Mouse (Mus musculus): ENCODE results near the gene Stat3. TPM values are rescaled to one million over a fixed set of nuclear protein-coding genes. Genes with fewer than 3 reads are reported as not detected.

Gene Stat3
- polyA plus RNA-seq, 1 experiment from 2014 or later: 43.5 TPM

DNA sequence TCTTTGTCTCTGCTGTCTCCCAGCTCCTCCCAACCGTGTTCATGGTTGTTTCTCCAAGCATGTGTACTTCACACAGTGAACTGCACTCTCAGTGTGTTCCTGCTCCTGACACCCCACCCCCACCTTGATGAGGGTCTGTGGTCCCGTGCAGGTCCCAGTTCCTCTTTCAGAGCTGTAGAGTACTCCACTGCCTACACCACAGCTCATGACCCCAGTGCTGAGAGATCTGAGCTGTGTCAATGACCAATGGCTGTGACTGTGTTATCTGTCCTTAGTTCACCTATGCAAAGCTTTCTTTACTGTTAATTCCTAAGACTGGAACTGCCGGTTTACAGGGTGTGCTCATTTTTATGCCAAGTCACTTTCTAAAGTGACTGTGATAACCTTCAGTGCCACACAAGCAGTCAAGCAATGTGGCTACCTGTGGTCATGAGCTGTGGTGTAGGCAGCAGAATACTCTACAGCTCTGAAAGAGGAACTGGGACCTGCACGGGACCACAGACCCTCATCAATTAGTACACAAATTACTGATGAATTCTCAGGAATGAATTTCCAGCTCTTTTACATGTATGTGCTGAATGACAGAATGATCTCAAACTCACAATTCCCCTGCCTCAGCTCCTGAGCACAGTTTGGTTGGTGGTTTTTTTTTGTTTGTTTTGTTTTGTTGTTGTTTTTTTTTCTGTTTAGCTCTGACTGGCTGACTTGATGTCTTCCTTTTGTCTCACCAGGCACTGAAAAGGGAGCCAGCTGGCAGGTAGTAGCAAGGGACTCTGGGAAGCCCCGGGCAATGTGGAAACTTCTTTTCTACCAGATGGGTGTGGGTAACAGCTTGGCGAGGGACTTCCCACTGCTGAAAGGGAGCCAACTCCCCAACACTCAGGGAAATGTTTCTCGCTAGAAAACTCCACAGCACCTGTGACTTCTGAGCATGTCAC lies 41.8 kb downstream of the Stat3 start:
- no peak for ATAC-seq (ENCODE audit: insufficient number of reproducible peaks, insufficient read depth, low FRiP score, low read depth)
- Histone ChIP-seq H3K27ac (ENCODE audit: low read length) (no peak overlapping the region), H3K9me3 (ENCODE audit: control insufficient read depth, low read depth, low read length) (peaks cover 5% of the 10 kb centered on the region; the same call in 1 of the 2 replicates), H3K4me2 (replicated peaks; ENCODE audit: low read depth, low read length) (no peak overlapping the region), H3K27me3 (ENCODE audit: control insufficient read depth, insufficient read depth, low read length) (no peaks in the 10 kb centered on the region), H3K4me3 (ENCODE audit: low read depth, low read length) (no peak overlapping the region), H3K9ac (replicated peaks; ENCODE audit: low read depth, low read length) (no peak overlapping the region), H3K4me1 (ENCODE audit: control insufficient read depth, insufficient read depth, low read length) (no peaks in the 10 kb centered on the region), H3K36me3 (ENCODE audit: control insufficient read depth, insufficient read depth, low read length) (peaks cover 20% of the 10 kb centered on the region; the same call in 1 of the 2 replicates)
- WGBS: 82% methylated on average over 7 of the region's 7 CpGs

DNA sequence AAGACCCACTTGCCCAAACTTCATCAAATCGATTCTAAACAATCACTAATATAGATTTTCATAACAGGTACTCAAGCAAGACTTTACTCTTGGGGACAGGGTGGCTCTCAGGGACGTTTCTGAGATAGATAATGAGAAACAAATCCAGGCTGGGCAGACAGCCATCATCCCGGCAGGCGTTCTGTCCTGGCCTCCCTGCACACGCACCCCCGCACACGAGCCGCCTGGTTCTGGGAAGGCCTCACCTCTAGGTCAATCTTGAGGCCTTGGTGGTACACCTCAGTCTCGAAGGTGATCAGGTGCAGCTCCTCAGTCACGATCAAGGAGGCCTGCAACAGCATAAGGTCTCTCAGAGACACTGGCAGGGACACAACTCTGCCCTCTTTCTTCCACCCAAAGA lies 43.3 kb downstream of the Stat3 start:
- peaks cover 11% of the 10 kb centered on the region; the same call in 1 of the 2 replicates for H3K36me3 ChIP-seq (ENCODE audit: control insufficient read depth, insufficient read depth, low read length)
- ATAC-seq (ENCODE audit: insufficient number of reproducible peaks, insufficient read depth, low FRiP score, low read depth): no peak
- 80% methylated on average over 10 of the region's 10 CpGs for WGBS
- H3K9me3 ChIP-seq (ENCODE audit: control insufficient read depth, low read depth, low read length): no peaks in the 10 kb centered on the region
- H3K4me1 ChIP-seq (ENCODE audit: control insufficient read depth, insufficient read depth, low read length): no peaks in the 10 kb centered on the region
- H3K27ac ChIP-seq (ENCODE audit: low read length): no peak overlapping the region
- H3K4me2 ChIP-seq (replicated peaks; ENCODE audit: low read depth, low read length): no peak overlapping the region
- no peaks in the 10 kb centered on the region for H3K27me3 ChIP-seq (ENCODE audit: control insufficient read depth, insufficient read depth, low read length)
- H3K4me3 ChIP-seq (ENCODE audit: low read depth, low read length): no peak overlapping the region
- H3K9ac ChIP-seq (replicated peaks; ENCODE audit: low read depth, low read length): no peak overlapping the region

DNA sequence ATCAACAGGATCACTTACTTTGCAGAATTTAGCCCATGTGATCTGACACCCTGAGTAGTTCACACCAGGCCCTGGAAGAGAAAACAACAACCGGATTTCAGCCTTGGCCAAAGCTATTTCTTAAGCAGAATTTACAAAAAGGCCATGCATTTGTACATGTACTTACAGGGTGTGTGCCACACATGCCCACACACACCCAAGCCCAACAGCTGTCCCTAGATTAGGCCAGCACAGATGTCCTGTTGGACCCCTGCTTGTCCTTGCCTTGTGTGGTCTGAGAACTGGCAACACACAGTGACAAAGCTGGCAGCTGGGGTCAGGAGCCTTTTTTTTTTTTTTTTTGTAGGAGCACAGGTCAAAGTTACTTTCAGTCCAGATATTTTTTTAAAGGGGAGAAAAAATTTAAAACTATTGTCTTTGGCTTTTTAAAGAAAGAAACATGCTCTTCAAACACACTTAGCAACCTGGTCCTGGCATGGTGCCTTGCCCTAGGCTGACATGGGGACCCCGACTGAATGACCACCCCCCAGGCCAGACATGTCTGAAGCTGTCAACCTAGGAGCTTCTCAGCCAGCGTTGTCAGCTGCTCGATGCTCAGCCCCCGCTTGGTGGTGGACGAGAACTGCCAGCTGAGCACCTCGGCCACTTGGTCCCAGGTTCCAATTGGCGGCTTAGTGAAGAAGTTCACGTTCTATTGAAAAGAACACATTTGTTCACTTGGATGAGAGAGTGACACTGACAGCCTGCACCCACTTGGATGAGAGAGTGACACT lies 45.0 kb downstream of the Stat3 start:
- H3K27me3 ChIP-seq (ENCODE audit: control insufficient read depth, insufficient read depth, low read length): no peaks in the 10 kb centered on the region
- H3K36me3 ChIP-seq (ENCODE audit: control insufficient read depth, insufficient read depth, low read length): peaks cover 11% of the 10 kb centered on the region; the same call in 1 of the 2 replicates
- no peak overlapping the region for H3K9ac ChIP-seq (replicated peaks; ENCODE audit: low read depth, low read length)

DNA sequence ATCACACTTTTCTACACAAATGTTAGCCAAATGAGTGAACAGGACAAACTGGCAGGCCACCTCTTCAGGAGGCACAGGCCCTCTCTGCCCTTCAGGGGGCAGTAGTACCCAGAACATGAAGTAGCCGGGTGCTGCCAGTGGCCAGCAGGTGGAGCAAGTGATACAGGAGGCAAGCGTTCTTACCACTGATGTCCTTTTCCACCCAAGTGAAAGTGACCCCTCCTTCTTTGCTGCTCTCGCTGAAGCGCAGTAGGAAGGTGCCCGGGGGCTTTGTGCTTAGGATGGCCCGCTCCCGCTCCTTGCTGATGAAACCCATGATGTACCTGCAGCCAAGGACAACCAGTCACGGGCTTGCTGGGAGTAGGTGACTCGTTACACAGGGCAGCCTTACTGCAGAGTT lies 45.9 kb downstream of the Stat3 start:
- Histone ChIP-seq H3K4me2 (replicated peaks; ENCODE audit: low read depth, low read length) (no peak overlapping the region), H3K36me3 (ENCODE audit: control insufficient read depth, insufficient read depth, low read length) (peaks cover 11% of the 10 kb centered on the region; the same call in 1 of the 2 replicates), H3K27me3 (ENCODE audit: control insufficient read depth, insufficient read depth, low read length) (no peaks in the 10 kb centered on the region), H3K4me1 (ENCODE audit: control insufficient read depth, insufficient read depth, low read length) (no peaks in the 10 kb centered on the region), H3K4me3 (ENCODE audit: low read depth, low read length) (no peak overlapping the region), H3K9me3 (ENCODE audit: control insufficient read depth, low read depth, low read length) (no peaks in the 10 kb centered on the region), H3K27ac (ENCODE audit: low read length) (no peak overlapping the region), H3K9ac (replicated peaks; ENCODE audit: low read depth, low read length) (no peak overlapping the region)
- WGBS: 16% methylated on average over 9 of the region's 9 CpGs
- peak; percentile 81; the same call in 1 of the 2 replicates for ATAC-seq (ENCODE audit: insufficient number of reproducible peaks, insufficient read depth, low FRiP score, low read depth)

More for the DNA sequence above, 45.0 kb downstream of the Stat3 start:
- WGBS: 75% methylated on average over 9 of the region's 9 CpGs
- no peaks in the 10 kb centered on the region for H3K4me1 ChIP-seq (ENCODE audit: control insufficient read depth, insufficient read depth, low read length)
- no peak for ATAC-seq (ENCODE audit: insufficient number of reproducible peaks, insufficient read depth, low FRiP score, low read depth)
- H3K4me3 ChIP-seq (ENCODE audit: low read depth, low read length): no peak overlapping the region
- no peak overlapping the region for H3K4me2 ChIP-seq (replicated peaks; ENCODE audit: low read depth, low read length)
- H3K9me3 ChIP-seq (ENCODE audit: control insufficient read depth, low read depth, low read length): no peaks in the 10 kb centered on the region
- no peak overlapping the region for H3K27ac ChIP-seq (ENCODE audit: low read length)

DNA sequence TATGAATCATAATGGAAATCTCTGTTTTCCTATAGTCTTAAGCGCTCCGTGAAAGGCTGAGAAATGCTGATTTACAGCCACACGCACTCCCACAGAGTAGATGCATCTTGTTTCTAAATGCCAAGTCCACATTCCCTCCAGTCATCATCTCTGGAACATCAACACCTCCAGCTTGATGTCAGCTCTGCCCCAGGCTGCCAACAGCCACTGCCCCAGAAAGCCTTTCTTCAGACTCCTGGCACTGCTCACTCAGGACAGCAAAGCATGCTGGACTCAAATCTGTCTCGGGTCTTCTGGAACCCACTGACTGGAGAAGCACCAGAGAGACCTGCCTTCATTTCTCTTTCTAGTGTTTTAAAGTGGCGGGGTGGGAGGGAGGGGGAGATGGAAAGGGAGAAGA lies 46.9 kb downstream of the Stat3 start:
- Histone ChIP-seq H3K36me3 (ENCODE audit: control insufficient read depth, insufficient read depth, low read length) (peaks cover 7% of the 10 kb centered on the region; the same call in 1 of the 2 replicates), H3K9ac (replicated peaks; ENCODE audit: low read depth, low read length) (no peak overlapping the region), H3K4me2 (replicated peaks; ENCODE audit: low read depth, low read length) (no peak overlapping the region), H3K9me3 (ENCODE audit: control insufficient read depth, low read depth, low read length) (no peaks in the 10 kb centered on the region), H3K4me3 (ENCODE audit: low read depth, low read length) (no peak overlapping the region), H3K27me3 (ENCODE audit: control insufficient read depth, insufficient read depth, low read length) (no peaks in the 10 kb centered on the region), H3K4me1 (ENCODE audit: control insufficient read depth, insufficient read depth, low read length) (no peaks in the 10 kb centered on the region), H3K27ac (ENCODE audit: low read length) (no peak overlapping the region)
- 85% methylated on average over 5 of the region's 5 CpGs for WGBS
- ATAC-seq (ENCODE audit: insufficient number of reproducible peaks, insufficient read depth, low FRiP score, low read depth): no peak

DNA sequence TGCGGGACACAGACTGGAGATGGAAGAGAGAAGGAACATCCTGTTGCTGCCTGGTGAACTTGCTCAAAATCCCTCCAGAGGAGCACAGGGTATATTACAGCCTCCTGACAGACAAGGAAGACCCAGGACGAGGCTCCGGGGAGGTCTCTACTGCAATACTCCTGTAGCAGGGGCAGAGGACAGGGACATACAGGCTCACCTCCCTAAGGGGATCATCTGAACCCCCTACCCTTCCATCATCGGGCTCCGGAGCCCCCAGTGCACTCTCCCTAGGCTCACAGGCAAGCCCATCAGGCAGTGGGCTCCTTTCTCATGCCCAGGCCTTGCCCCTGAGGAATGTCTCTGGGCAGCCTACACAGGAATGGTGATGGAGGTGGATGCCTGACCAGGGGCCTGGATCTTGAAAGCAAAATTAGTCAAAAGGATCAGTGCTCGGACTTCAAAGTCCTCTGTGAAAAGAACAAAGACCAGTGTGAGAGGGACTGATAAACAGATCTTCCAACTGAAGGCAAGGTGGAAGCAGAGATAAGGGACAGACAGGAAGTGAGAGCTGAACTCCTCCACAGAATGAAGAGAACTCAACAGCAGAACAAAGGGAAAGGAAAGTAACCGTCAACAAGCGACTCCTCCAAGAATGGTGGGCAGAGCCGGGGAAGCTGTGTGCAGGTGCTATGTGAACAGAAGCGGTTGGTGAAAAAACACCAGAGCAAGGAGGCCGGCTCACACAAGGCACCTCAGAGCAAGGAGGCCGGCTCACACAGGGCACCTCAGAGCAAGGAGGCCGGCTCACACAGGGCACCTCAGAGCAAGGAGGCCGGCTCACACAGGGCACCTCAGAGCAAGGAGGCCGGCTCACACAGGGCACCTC lies 47.9 kb downstream of the Stat3 start:
- Histone ChIP-seq H3K4me3 (ENCODE audit: low read depth, low read length) (no peak overlapping the region), H3K27ac (ENCODE audit: low read length) (no peak overlapping the region), H3K4me2 (replicated peaks; ENCODE audit: low read depth, low read length) (no peak overlapping the region), H3K36me3 (ENCODE audit: control insufficient read depth, insufficient read depth, low read length) (peaks cover 6% of the 10 kb centered on the region; the same call in 1 of the 2 replicates), H3K9ac (replicated peaks; ENCODE audit: low read depth, low read length) (no peak overlapping the region), H3K4me1 (ENCODE audit: control insufficient read depth, insufficient read depth, low read length) (no peaks in the 10 kb centered on the region), H3K27me3 (ENCODE audit: control insufficient read depth, insufficient read depth, low read length) (no peaks in the 10 kb centered on the region), H3K9me3 (ENCODE audit: control insufficient read depth, low read depth, low read length) (no peaks in the 10 kb centered on the region)
- WGBS: 50% methylated on average over 15 of the region's 15 CpGs
- no peak for ATAC-seq (ENCODE audit: insufficient number of reproducible peaks, insufficient read depth, low FRiP score, low read depth)

DNA sequence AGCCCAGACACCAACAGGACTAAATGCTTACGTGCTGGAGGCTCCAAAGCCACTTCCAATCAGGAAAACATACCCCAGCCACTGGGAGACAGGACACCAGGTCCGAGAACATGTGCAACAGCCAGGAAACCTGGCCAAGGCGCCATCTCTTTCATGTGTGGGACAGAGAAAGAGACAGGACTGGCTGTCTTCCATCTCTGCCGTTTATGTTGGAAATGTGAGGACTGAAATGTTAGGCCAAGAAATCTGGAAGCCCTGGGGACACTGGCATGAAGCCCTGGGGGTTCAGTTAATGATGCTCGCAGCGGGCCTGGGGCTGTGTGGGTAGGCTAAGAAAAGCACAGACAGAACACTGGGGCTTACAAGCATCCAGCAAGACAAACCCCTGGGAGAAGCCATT lies 48.9 kb downstream of the Stat3 start:
- Histone ChIP-seq H3K4me3 (ENCODE audit: low read depth, low read length) (no peak overlapping the region), H3K4me1 (ENCODE audit: control insufficient read depth, insufficient read depth, low read length) (no peaks in the 10 kb centered on the region), H3K27me3 (ENCODE audit: control insufficient read depth, insufficient read depth, low read length) (no peaks in the 10 kb centered on the region), H3K4me2 (replicated peaks; ENCODE audit: low read depth, low read length) (no peak overlapping the region), H3K9ac (replicated peaks; ENCODE audit: low read depth, low read length) (no peak overlapping the region), H3K9me3 (ENCODE audit: control insufficient read depth, low read depth, low read length) (no peaks in the 10 kb centered on the region), H3K27ac (ENCODE audit: low read length) (no peak overlapping the region), H3K36me3 (ENCODE audit: control insufficient read depth, insufficient read depth, low read length) (peaks cover 6% of the 10 kb centered on the region; the same call in 1 of the 2 replicates)
- no peak for ATAC-seq (ENCODE audit: insufficient number of reproducible peaks, insufficient read depth, low FRiP score, low read depth)
- 84% methylated on average over 6 of the region's 6 CpGs for WGBS

All from stomach, embryonic 14.5 days (tissue).